Mouse (Mus musculus): ENCODE data around the gene Ap5s1. TPM values are rescaled to one million over a fixed set of nuclear protein-coding genes. Genes with fewer than 3 reads are reported as not detected.

Ap5s1 gene
- total RNA-seq (2014; fragmentation: Nextera tagmentation): 5.9 and 14.7 TPM in 2 replicates
- 1.9 and 3.3 TPM in 2 replicates for total RNA-seq (2017)

- ATAC-seq (replicated peaks; ENCODE audit: low FRiP score, low TSS enrichment, poor library complexity, severe bottlenecking): no peak
Measured at GRCm38 (mm10) chr2:131206778-131207177, at the start of gene Ap5s1. Gene Ap5s1 (plus strand): TSS chr2:131207078.

- peak; percentile 80 for ATAC-seq (replicated peaks; ENCODE audit: low FRiP score, low TSS enrichment, poor library complexity, severe bottlenecking)
Measured at GRCm38 (mm10) chr2:131159491-131159910, 47.4 kb upstream of the Ap5s1 start.

GRCm38 (mm10) chr2:131159938-131160581, 46.8 kb upstream of the Ap5s1 start, which contains the start of gene 1700037H04Rik:
Gene 1700037H04Rik (minus strand): TSS chr2:131160081.
- ATAC-seq (replicated peaks; ENCODE audit: low FRiP score, low TSS enrichment, poor library complexity, severe bottlenecking): peak; percentile 96

- peak; percentile 16; the same call in 1 of the 2 replicates for ATAC-seq (replicated peaks; ENCODE audit: low FRiP score, low TSS enrichment, poor library complexity, severe bottlenecking)
Measured at GRCm38 (mm10) chr2:131160671-131161111, 46.2 kb upstream of the Ap5s1 start.

- no peak for ATAC-seq (replicated peaks; ENCODE audit: low FRiP score, low TSS enrichment, poor library complexity, severe bottlenecking)
Measured at GRCm38 (mm10) chr2:131163924-131164323, 43.0 kb upstream of the Ap5s1 start.

GRCm38 (mm10) chr2:131166172-131166571, 40.7 kb upstream of the Ap5s1 start:
- ATAC-seq (replicated peaks; ENCODE audit: low FRiP score, low TSS enrichment, poor library complexity, severe bottlenecking): no peak

GRCm38 (mm10) chr2:131167984-131168383, 38.9 kb upstream of the Ap5s1 start:
- ATAC-seq (replicated peaks; ENCODE audit: low FRiP score, low TSS enrichment, poor library complexity, severe bottlenecking): no peak

GRCm38 (mm10) chr2:131168914-131169313, 38.0 kb upstream of the Ap5s1 start:
- no peak for ATAC-seq (replicated peaks; ENCODE audit: low FRiP score, low TSS enrichment, poor library complexity, severe bottlenecking)

GRCm38 (mm10) chr2:131170936-131171335, 35.9 kb upstream of the Ap5s1 start:
- 0 out of 2 replicates have a peak, but pooled peaks have one; percentile 6 for ATAC-seq (replicated peaks; ENCODE audit: low FRiP score, low TSS enrichment, poor library complexity, severe bottlenecking)

- no peak for ATAC-seq (replicated peaks; ENCODE audit: low FRiP score, low TSS enrichment, poor library complexity, severe bottlenecking)
Measured at GRCm38 (mm10) chr2:131171401-131172104, 35.3 kb upstream of the Ap5s1 start.

GRCm38 (mm10) chr2:131172322-131172721, 34.6 kb upstream of the Ap5s1 start:
- ATAC-seq (replicated peaks; ENCODE audit: low FRiP score, low TSS enrichment, poor library complexity, severe bottlenecking): 0 out of 2 replicates have a peak, but pooled peaks have one; percentile 16

GRCm38 (mm10) chr2:131174700-131175099, 32.2 kb upstream of the Ap5s1 start:
- peak; percentile 64 for ATAC-seq (replicated peaks; ENCODE audit: low FRiP score, low TSS enrichment, poor library complexity, severe bottlenecking)

- ATAC-seq (replicated peaks; ENCODE audit: low FRiP score, low TSS enrichment, poor library complexity, severe bottlenecking): no peak
Measured at GRCm38 (mm10) chr2:131175286-131175944, 31.5 kb upstream of the Ap5s1 start.

GRCm38 (mm10) chr2:131175945-131176309, 31.0 kb upstream of the Ap5s1 start:
- no peak for ATAC-seq (replicated peaks; ENCODE audit: low FRiP score, low TSS enrichment, poor library complexity, severe bottlenecking)

GRCm38 (mm10) chr2:131176491-131176890, 30.4 kb upstream of the Ap5s1 start:
- no peak for ATAC-seq (replicated peaks; ENCODE audit: low FRiP score, low TSS enrichment, poor library complexity, severe bottlenecking)

GRCm38 (mm10) chr2:131177932-131178331, 28.9 kb upstream of the Ap5s1 start:
- no peak for ATAC-seq (replicated peaks; ENCODE audit: low FRiP score, low TSS enrichment, poor library complexity, severe bottlenecking)

GRCm38 (mm10) chr2:131178828-131179245, 28.0 kb upstream of the Ap5s1 start:
- 0 out of 2 replicates have a peak, but pooled peaks have one; percentile 2 for ATAC-seq (replicated peaks; ENCODE audit: low FRiP score, low TSS enrichment, poor library complexity, severe bottlenecking)

GRCm38 (mm10) chr2:131179246-131179886, 27.5 kb upstream of the Ap5s1 start:
- 0 out of 2 replicates have a peak, but pooled peaks have one; percentile 46 for ATAC-seq (replicated peaks; ENCODE audit: low FRiP score, low TSS enrichment, poor library complexity, severe bottlenecking)

- peak; percentile 48 for ATAC-seq (replicated peaks; ENCODE audit: low FRiP score, low TSS enrichment, poor library complexity, severe bottlenecking)
Measured at GRCm38 (mm10) chr2:131179990-131180587, 26.8 kb upstream of the Ap5s1 start, which contains the start of gene Cenpb. Gene Cenpb (minus strand): TSS chr2:131180067.

All from megakaryocyte-erythroid progenitor cell, adult 5-6 weeks (primary cell).